In genomic region chr5:99482524-99482923, GRCm38 (mm10) we compare ENCODE assay signal across 28 mouse cellular contexts.
DNase-seq lines count a peak whose midpoint lies in the region; ATAC-seq and TF ChIP-seq lines count a peak whose summit lies in the region.
"Had no signal": no experiment of that assay in that cellular context is flagged by ENCODE, and none has a peak within 500 bp of the region (broad histone marks: within the 10 kb centered on the region; RNA-seq: fewer than 3 reads in every experiment).

No protein-coding gene starts in this region.

- H3K27me3 ChIP-seq in liver, embryonic 11.5 days (replicated peaks; ENCODE audit: control insufficient read depth, insufficient read depth, low read length) = no peaks in the 10 kb centered on the region
- no peaks in the 10 kb centered on the region for H3K27me3 ChIP-seq in liver, embryonic 16.5 days (ENCODE audit: control insufficient read depth, insufficient read depth, low read depth, low read length)
- H3K27me3 ChIP-seq: embryonic facial prominence, embryonic 15.5 days; heart, embryonic 13.5 days; intestine, embryonic 15.5 days; limb, embryonic 12.5 days had no signal

- no peak for TF ChIP-seq CTCF in brain, embryonic 14.5 days (IDR thresholded peaks at IDR 0.05; ENCODE audit: borderline replicate concordance, extremely low read depth, insufficient read depth, insufficient read length)

- H3K36me3 ChIP-seq in liver, embryonic 11.5 days (ENCODE audit: control insufficient read depth, insufficient read depth, low read length) = no peaks in the 10 kb centered on the region
- no peaks in the 10 kb centered on the region for H3K36me3 ChIP-seq in liver, embryonic 16.5 days (ENCODE audit: control insufficient read depth, insufficient read depth)
- H3K36me3 ChIP-seq: embryonic facial prominence, embryonic 10.5 days; embryonic facial prominence, embryonic 15.5 days; heart, embryonic 13.5 days; intestine, embryonic 15.5 days; limb, embryonic 12.5 days had no signal

- ATAC-seq in frontal cortex, adult (ENCODE audit: low TSS enrichment) = 0 out of 2 replicates have a peak, but pooled peaks have one; percentile 21
- ATAC-seq in liver, embryonic 11.5 days (replicated peaks; ENCODE audit: low FRiP score) = peak; percentile 69
- ATAC-seq in liver, embryonic 16.5 days (ENCODE audit: low read depth) = peak; percentile 75
- ATAC-seq: hindbrain, postnatal 0 days; intestine, embryonic 15.5 days; midbrain, embryonic 16.5 days had no signal

- no peak for TF ChIP-seq POLR2A in brain, embryonic 14.5 days (IDR thresholded peaks at IDR 0.05; ENCODE audit: borderline replicate concordance, extremely low read depth, insufficient read depth, insufficient read length, poor library complexity, severe bottlenecking)

- H3K4me2 ChIP-seq in liver, embryonic 11.5 days = no peak overlapping the region
- H3K4me2 ChIP-seq in liver, embryonic 16.5 days (ENCODE audit: low read depth, low read length) = no peak overlapping the region
- H3K4me2 ChIP-seq: embryonic facial prominence, embryonic 15.5 days; heart, embryonic 13.5 days; intestine, embryonic 15.5 days; limb, embryonic 12.5 days; midbrain, embryonic 11.5 days had no signal

- H3K9me3 ChIP-seq in liver, embryonic 11.5 days (ENCODE audit: control insufficient read depth, low read length) = no peaks in the 10 kb centered on the region
- H3K9me3 ChIP-seq in liver, embryonic 16.5 days (replicated peaks; ENCODE audit: control insufficient read depth, low read length) = no peaks in the 10 kb centered on the region
- H3K9me3 ChIP-seq: embryonic facial prominence, embryonic 10.5 days; embryonic facial prominence, embryonic 15.5 days; heart, embryonic 13.5 days; intestine, embryonic 15.5 days; limb, embryonic 12.5 days had no signal

- no peak overlapping the region for H3K27ac ChIP-seq in liver, embryonic 11.5 days (ENCODE audit: low read depth, low read length)
- no peak overlapping the region for H3K27ac ChIP-seq in liver, embryonic 16.5 days (ENCODE audit: low read length)
- H3K27ac ChIP-seq: embryonic facial prominence, embryonic 10.5 days; embryonic facial prominence, embryonic 15.5 days; heart, embryonic 13.5 days; hindbrain, postnatal 0 days; intestine, embryonic 15.5 days; kidney, postnatal 0 days; limb, embryonic 12.5 days had no signal

- peaks cover 15% of the 10 kb centered on the region for H3K4me1 ChIP-seq in liver, embryonic 11.5 days (replicated peaks; ENCODE audit: control insufficient read depth, insufficient read depth, low read length)
- peaks cover 11% of the 10 kb centered on the region for H3K4me1 ChIP-seq in liver, embryonic 16.5 days (ENCODE audit: control insufficient read depth, low read depth, low read length)

- no peak overlapping the region for H3K4me3 ChIP-seq in liver, embryonic 11.5 days (ENCODE audit: low read depth, low read length)
- H3K4me3 ChIP-seq in liver, embryonic 16.5 days (ENCODE audit: low read depth, low read length) = no peak overlapping the region
- H3K4me3 ChIP-seq: embryonic facial prominence, embryonic 10.5 days; embryonic facial prominence, embryonic 15.5 days; heart, embryonic 13.5 days; intestine, embryonic 15.5 days; limb, embryonic 12.5 days had no signal

- no peak overlapping the region for H3K9ac ChIP-seq in liver, embryonic 11.5 days (ENCODE audit: low read depth, low read length)
- H3K9ac ChIP-seq in liver, embryonic 16.5 days (ENCODE audit: low read depth, low read length) = no peak overlapping the region
- H3K9ac ChIP-seq: embryonic facial prominence, embryonic 15.5 days; heart, embryonic 13.5 days; intestine, embryonic 15.5 days; limb, embryonic 12.5 days had no signal

- WGBS in liver, embryonic 11.5 days = 63% methylated on average over 6 of the region's 6 CpGs
- WGBS in liver, embryonic 16.5 days (ENCODE audit: insufficient replicate concordance) = 28% methylated on average over 6 of the region's 6 CpGs

- no peak for DNase-seq in frontal cortex, postnatal 36 days (ENCODE audit: low spot score in 2 of 2)
- DNase-seq in brain, embryonic 14.5 days (ENCODE audit: low read depth) = peak; percentile 60
- DNase-seq in liver, embryonic 11.5 days (ENCODE audit: low spot score) = no peak
- no peak for DNase-seq in frontal cortex, postnatal 10 days (ENCODE audit: low spot score in 2 of 2)
- no peak for DNase-seq in right cerebral cortex, postnatal 4 days
- DNase-seq in lung, postnatal 14 days = no peak
- DNase-seq: adrenal gland, postnatal 36 days; cerebellum, adult 8-10 months; cerebellum, postnatal 25 days; heart, postnatal 14 days; kidney, adult 2 months; layer of hippocampus, postnatal 36 days; lung, adult 18-20 months; lung, postnatal 10 days; right cerebral cortex, adult 18-20 months; thymus, adult 2 months; thymus, postnatal 36 days had no signal

Comparison
In these comparisons a context has a peak if more than half of its experiments do, and no peak if none do; other contexts are left out.
1. ATAC-seq: peak in every context shown above with its lines; median percentile 75 in liver, embryonic 16.5 days; 69 in liver, embryonic 11.5 days; 21 in frontal cortex, adult.